Mouse (Mus musculus): ENCODE results near the gene Phactr2. TPM values are rescaled to one million over a fixed set of nuclear protein-coding genes. Genes with fewer than 3 reads are reported as not detected.

The Phactr2 gene
- polyA plus RNA-seq, 1 experiment from 2014 or later, result 24.7 TPM

- no peak overlapping the region for H3K27ac ChIP-seq (ENCODE audit: low read length)
- H3K9me3 ChIP-seq (ENCODE audit: low read length), result no peaks in the 10 kb centered on the region
- no peaks in the 10 kb centered on the region; the same call in 1 of the 2 replicates for H3K4me1 ChIP-seq (ENCODE audit: insufficient read depth, low read depth, low read length)
- no peak overlapping the region for H3K9ac ChIP-seq (replicated peaks; ENCODE audit: low read depth)
- no peak overlapping the region for H3K4me3 ChIP-seq (ENCODE audit: low read depth, low read length)
- no peaks in the 10 kb centered on the region for H3K27me3 ChIP-seq (replicated peaks; ENCODE audit: insufficient read depth, low read length)
- peak; percentile 31 for DNase-seq (ENCODE audit: low spot score)
- H3K36me3 ChIP-seq (ENCODE audit: insufficient read depth, low read length), result no peaks in the 10 kb centered on the region
- whole genome bisulfite sequencing, result 42% methylated on average over 10 of the region's 10 CpGs
- 0 out of 2 replicates have a peak, but pooled peaks have one; percentile 21 for ATAC-seq
- no peak overlapping the region for H3K4me2 ChIP-seq (replicated peaks; ENCODE audit: low read depth, low read length)
- TF ChIP-seq EP300 (IDR thresholded peaks at IDR 0.05), result no peak
- no peak for TF ChIP-seq CTCF (IDR thresholded peaks at IDR 0.05)
Observed at GRCm38 (mm10) chr10:13172798-13173221, 301.4 kb downstream of the Phactr2 start.

- DNase-seq (ENCODE audit: low spot score) (no peak), ATAC-seq (peak; percentile 26; the same call in 1 of the 2 replicates)
- WGBS, result 34% methylated on average over 2 of the region's 2 CpGs
Observed at GRCm38 (mm10) chr10:13171461-13171860, 302.8 kb downstream of the Phactr2 start.

DNA sequence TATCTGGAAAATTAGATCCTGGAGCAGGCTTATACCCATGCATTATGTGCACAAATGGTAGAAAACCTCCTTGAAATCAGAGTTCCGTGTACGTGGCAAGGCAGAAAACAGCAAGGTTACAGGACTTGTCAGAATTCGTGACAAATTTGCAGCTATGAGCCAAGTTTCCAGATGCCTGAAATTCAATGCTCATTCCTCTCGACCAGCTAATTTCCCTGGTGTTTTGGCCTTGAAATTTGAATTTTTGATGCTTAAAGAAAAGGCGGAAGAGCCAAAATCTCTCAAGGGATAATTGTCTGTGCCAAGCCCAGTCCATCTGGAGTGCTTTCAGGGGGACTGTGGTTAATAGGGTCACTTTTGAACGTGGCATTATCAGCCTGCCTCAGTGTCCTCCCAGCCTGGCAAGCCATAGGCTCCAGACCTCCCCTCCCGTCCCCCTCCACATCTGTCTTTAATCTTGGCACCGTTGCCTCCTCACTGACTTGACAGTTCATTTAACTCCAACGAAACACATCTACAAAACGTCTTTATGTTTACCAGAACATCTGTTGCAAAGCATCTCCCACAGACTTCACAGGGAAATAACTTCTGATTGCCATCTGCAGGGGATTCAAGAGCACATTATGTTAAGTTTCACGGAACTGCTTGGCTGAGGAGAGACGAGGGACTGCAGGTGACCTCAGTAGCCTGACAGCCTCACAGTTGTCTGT lies 303.3 kb downstream of the Phactr2 start:
- Histone ChIP-seq H3K4me3 (ENCODE audit: low read depth, low read length) (no peak overlapping the region), H3K27ac (ENCODE audit: low read length) (no peak overlapping the region), H3K36me3 (ENCODE audit: insufficient read depth, low read length) (no peaks in the 10 kb centered on the region), H3K27me3 (replicated peaks; ENCODE audit: insufficient read depth, low read length) (no peaks in the 10 kb centered on the region), H3K4me2 (replicated peaks; ENCODE audit: low read depth, low read length) (no peak overlapping the region), H3K9ac (replicated peaks; ENCODE audit: low read depth) (no peak overlapping the region), H3K9me3 (ENCODE audit: low read length) (no peaks in the 10 kb centered on the region), H3K4me1 (ENCODE audit: insufficient read depth, low read depth, low read length) (no peaks in the 10 kb centered on the region; the same call in 1 of the 2 replicates)
- peak; percentile 35; the same call in 1 of the 2 replicates for ATAC-seq
- peak; percentile 66 for DNase-seq (ENCODE audit: low spot score)
- 31% methylated on average over 12 of the region's 12 CpGs for WGBS
- no peak; the same call in 1 of the 2 replicates for TF ChIP-seq CTCF (IDR thresholded peaks at IDR 0.05)
- TF ChIP-seq EP300 (IDR thresholded peaks at IDR 0.05), result no peak

More at GRCm38 (mm10) chr10:13171461-13171860, 302.8 kb downstream of the Phactr2 start:
- H3K4me1 ChIP-seq (ENCODE audit: insufficient read depth, low read depth, low read length), result no peaks in the 10 kb centered on the region; the same call in 1 of the 2 replicates
- no peak overlapping the region for H3K4me3 ChIP-seq (ENCODE audit: low read depth, low read length)
- H3K27me3 ChIP-seq (replicated peaks; ENCODE audit: insufficient read depth, low read length), result no peaks in the 10 kb centered on the region
- TF ChIP-seq CTCF (IDR thresholded peaks at IDR 0.05) (no peak), EP300 (IDR thresholded peaks at IDR 0.05) (no peak)
- H3K4me2 ChIP-seq (replicated peaks; ENCODE audit: low read depth, low read length), result no peak overlapping the region
- H3K9me3 ChIP-seq (ENCODE audit: low read length), result no peaks in the 10 kb centered on the region
- no peak overlapping the region for H3K27ac ChIP-seq (ENCODE audit: low read length)
- no peaks in the 10 kb centered on the region for H3K36me3 ChIP-seq (ENCODE audit: insufficient read depth, low read length)
- H3K9ac ChIP-seq (replicated peaks; ENCODE audit: low read depth), result no peak overlapping the region

DNA sequence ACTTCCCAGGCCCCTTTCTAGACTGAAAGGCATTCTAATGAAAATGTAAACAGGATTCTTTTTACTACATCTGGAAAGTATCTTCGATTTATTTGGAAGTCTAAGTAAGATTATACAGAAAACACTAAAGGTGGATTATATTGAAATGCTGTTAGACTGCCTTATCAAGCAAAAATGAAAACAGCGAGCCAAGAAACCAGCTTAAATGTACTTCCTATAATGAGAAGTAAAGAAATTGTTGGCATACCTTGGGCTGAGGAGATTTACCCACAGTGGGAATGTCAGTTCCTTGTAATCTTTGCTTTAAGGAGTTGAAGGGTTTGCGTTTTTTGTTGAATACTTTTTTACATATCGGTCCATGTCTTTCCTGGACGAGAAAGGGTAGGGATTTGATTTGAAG lies 305.8 kb downstream of the Phactr2 start:
- ATAC-seq (no peak), DNase-seq (ENCODE audit: low spot score) (no peak)
- no peaks in the 10 kb centered on the region; the same call in 1 of the 2 replicates for H3K4me1 ChIP-seq (ENCODE audit: insufficient read depth, low read depth, low read length)
- H3K9ac ChIP-seq (replicated peaks; ENCODE audit: low read depth), result no peak overlapping the region
- H3K36me3 ChIP-seq (ENCODE audit: insufficient read depth, low read length), result no peaks in the 10 kb centered on the region
- H3K4me3 ChIP-seq (ENCODE audit: low read depth, low read length), result no peak overlapping the region
- no peaks in the 10 kb centered on the region for H3K27me3 ChIP-seq (replicated peaks; ENCODE audit: insufficient read depth, low read length)
- TF ChIP-seq CTCF (IDR thresholded peaks at IDR 0.05) (no peak), EP300 (IDR thresholded peaks at IDR 0.05) (no peak)
- no peaks in the 10 kb centered on the region for H3K9me3 ChIP-seq (ENCODE audit: low read length)
- WGBS, result 53% methylated on average over 5 of the region's 5 CpGs
- H3K27ac ChIP-seq (ENCODE audit: low read length), result no peak overlapping the region
- no peak overlapping the region for H3K4me2 ChIP-seq (replicated peaks; ENCODE audit: low read depth, low read length)

DNA sequence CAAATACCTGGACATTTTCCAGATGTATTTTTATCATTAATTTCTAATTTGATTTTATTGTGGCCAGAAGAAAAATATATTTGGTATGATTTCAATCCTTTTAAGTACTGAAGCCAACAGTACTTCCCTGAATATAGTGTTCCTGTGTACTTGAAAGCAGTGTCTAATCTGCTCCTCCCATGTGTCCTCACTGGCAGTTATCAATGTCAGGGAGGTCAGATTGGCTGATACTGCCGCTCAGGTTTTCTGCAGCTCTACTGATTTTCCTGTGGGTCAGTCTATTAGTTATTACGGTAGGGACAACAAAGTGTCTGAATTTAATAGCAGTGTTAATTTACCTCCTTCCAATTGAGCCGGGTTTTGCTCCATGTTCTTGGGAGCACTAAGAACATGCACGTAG lies 312.2 kb downstream of the Phactr2 start:
- no peaks in the 10 kb centered on the region for H3K27me3 ChIP-seq (replicated peaks; ENCODE audit: insufficient read depth, low read length)
- TF ChIP-seq CTCF (IDR thresholded peaks at IDR 0.05), result no peak
- no peak for TF ChIP-seq EP300 (IDR thresholded peaks at IDR 0.05)
- no peak overlapping the region for H3K4me2 ChIP-seq (replicated peaks; ENCODE audit: low read depth, low read length)
- WGBS, result 66% methylated on average over 4 of the region's 4 CpGs
- H3K9me3 ChIP-seq (ENCODE audit: low read length), result no peaks in the 10 kb centered on the region
- ATAC-seq (no peak), DNase-seq (ENCODE audit: low spot score) (no peak)
- H3K9ac ChIP-seq (replicated peaks; ENCODE audit: low read depth), result no peak overlapping the region
- H3K4me3 ChIP-seq (ENCODE audit: low read depth, low read length), result no peak overlapping the region
- no peak overlapping the region for H3K27ac ChIP-seq (ENCODE audit: low read length)
- H3K36me3 ChIP-seq (ENCODE audit: insufficient read depth, low read length), result no peaks in the 10 kb centered on the region
- H3K4me1 ChIP-seq (ENCODE audit: insufficient read depth, low read depth, low read length), result no peaks in the 10 kb centered on the region

DNA sequence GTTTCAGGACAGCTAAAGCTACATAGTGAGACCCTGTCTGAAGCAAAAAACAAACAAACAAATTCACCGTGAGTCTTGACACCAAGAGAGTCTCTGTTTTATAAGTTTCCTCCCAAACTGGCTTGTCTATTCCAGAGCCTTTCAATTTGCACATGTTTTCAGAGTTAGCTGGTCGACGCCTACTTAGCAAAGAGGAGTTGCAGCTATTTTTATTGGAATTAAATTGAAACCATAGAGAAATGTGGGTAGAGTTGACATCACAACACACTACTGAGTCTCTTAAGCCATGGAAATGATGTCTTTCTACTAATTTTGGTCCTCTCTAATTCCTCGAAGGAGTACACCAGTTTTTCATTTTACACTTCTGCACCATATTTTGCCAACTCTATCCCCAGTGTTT lies 313.3 kb downstream of the Phactr2 start:
- H3K4me3 ChIP-seq (ENCODE audit: low read depth, low read length), result no peak overlapping the region
- H3K4me1 ChIP-seq (ENCODE audit: insufficient read depth, low read depth, low read length), result no peaks in the 10 kb centered on the region
- H3K9me3 ChIP-seq (ENCODE audit: low read length), result no peaks in the 10 kb centered on the region
- H3K36me3 ChIP-seq (ENCODE audit: insufficient read depth, low read length), result no peaks in the 10 kb centered on the region
- DNase-seq (ENCODE audit: low spot score), result no peak
- no peak overlapping the region for H3K4me2 ChIP-seq (replicated peaks; ENCODE audit: low read depth, low read length)
- no peak for TF ChIP-seq CTCF (IDR thresholded peaks at IDR 0.05)
- no peak for TF ChIP-seq EP300 (IDR thresholded peaks at IDR 0.05)
- H3K9ac ChIP-seq (replicated peaks; ENCODE audit: low read depth), result no peak overlapping the region
- H3K27ac ChIP-seq (ENCODE audit: low read length), result no peak overlapping the region
- 92% methylated on average over 4 of the region's 4 CpGs for WGBS
- no peaks in the 10 kb centered on the region for H3K27me3 ChIP-seq (replicated peaks; ENCODE audit: insufficient read depth, low read length)
- ATAC-seq, result no peak

Other genes starting within 250 kb of the Phactr2 start
- gene Fuca2, start 25.1 kb upstream of the Phactr2 start, polyA plus RNA-seq (2015; fragmentation: Nextera tagmentation; extraction: Ambion mirVana), result 95.6 and 103 TPM in 2 replicates
- 2.9 and 3.4 TPM in 2 replicates for gene Adat2, start 78.5 kb upstream of the Phactr2 start, polyA plus RNA-seq (2015; fragmentation: Nextera tagmentation; extraction: Ambion mirVana)
- gene Pex3, start 78.7 kb upstream of the Phactr2 start, polyA plus RNA-seq (2015; fragmentation: Nextera tagmentation; extraction: Ambion mirVana), result 24.3 and 26.9 TPM in 2 replicates

Measured in lung, postnatal 0 days (tissue).